Mouse (Mus musculus): ENCODE measurements around the gene Nudt22. TPM values are rescaled to one million over a fixed set of nuclear protein-coding genes. Genes with fewer than 3 reads are reported as not detected.

The Nudt22 gene
- polyA plus RNA-seq, 1 experiment from 2014 or later = 19.6 TPM

DNA sequence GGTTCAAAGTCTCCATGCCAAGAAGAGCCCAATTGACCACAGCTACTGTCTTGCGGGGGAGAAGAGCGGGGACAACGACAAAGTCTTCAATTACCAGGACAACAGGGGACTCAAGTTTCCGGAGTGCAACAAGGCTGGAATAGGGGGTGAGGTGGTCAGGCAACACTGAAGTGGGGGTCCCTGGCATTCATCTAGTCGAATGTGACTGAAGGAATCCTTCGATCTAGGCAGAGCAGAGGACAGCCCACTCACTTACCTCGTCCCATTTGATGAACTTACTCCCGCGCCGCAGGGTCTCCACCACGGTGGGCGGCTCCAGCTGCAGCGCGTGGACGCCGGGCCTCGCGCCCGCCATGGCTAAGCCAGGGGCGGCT lies 26.6 kb downstream of the Nudt22 start:
- H3K4me1 ChIP-seq (ENCODE audit: control insufficient read depth, insufficient read depth, low read length) = peaks cover 19% of the 10 kb centered on the region

DNA sequence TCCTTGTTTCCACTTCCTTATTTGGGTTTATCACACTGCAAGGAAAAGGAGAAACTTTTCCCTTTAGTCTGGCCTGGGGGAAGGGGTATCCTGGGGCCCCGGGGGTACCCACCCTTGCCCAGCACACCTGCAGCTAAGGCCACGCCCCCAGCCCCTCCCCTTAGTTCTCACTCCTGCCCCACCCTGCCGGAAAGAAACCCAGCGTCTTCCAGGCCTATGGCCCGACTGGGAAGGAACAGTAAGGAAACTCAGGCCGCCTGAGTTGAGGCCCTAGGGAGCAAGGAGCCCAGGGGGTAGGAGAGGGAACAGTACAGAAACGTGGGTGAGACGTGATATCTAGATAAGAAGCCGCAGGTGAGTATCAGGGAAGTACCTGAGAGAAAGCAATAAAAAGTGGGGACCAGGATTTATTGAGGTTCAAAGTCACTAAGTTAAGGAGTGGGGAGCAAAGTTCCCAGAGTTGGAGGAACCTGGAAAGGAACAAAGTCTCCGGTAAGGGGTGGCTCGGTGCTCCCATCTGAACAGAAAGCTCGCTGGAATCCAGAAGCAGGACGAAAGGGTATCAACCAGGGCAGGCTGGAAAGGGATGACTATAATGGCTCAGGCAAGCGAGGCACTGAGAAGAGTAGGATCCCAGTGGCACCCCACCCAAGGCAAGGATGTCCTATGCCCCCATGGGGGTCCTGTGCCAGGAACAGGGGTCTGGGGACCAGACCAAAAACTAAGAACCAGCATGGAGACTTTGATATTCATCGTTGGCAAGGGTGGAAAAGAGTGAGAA lies 27.2 kb downstream of the Nudt22 start:
- peak overlapping the region; percentile 58; the same call in 1 of the 2 replicates for H3K9ac ChIP-seq (ENCODE audit: low read length)
- no peaks in the 10 kb centered on the region for H3K9me3 ChIP-seq (ENCODE audit: control insufficient read depth, low read length)
- ATAC-seq (ENCODE audit: insufficient read depth, low FRiP score, low TSS enrichment) (no peak), DNase-seq (ENCODE audit: low spot score) (no peak)
- H3K27me3 ChIP-seq (ENCODE audit: control insufficient read depth, insufficient read depth, low read length) = 0 out of 2 replicates have a peak, but pooled peaks cover 7% of the 10 kb centered on the region
- H3K4me2 ChIP-seq (ENCODE audit: low read depth) = peak overlapping the region; percentile 50
- H3K36me3 ChIP-seq (ENCODE audit: control insufficient read depth, insufficient read depth, low read length) = no peaks in the 10 kb centered on the region; the same call in 1 of the 2 replicates
- peaks cover 15% of the 10 kb centered on the region for H3K4me1 ChIP-seq (ENCODE audit: control insufficient read depth, insufficient read depth, low read length)
- 12% methylated on average over 15 of the region's 15 CpGs for WGBS
- no peak overlapping the region for H3K27ac ChIP-seq (ENCODE audit: low read depth, low read length)
- H3K4me3 ChIP-seq (ENCODE audit: low read depth, low read length) = peak overlapping the region; percentile 45

More for the DNA sequence above, 26.6 kb downstream of the Nudt22 start:
- no peaks in the 10 kb centered on the region; the same call in 1 of the 2 replicates for H3K36me3 ChIP-seq (ENCODE audit: control insufficient read depth, insufficient read depth, low read length)
- H3K27ac ChIP-seq (ENCODE audit: low read depth, low read length) = no peak overlapping the region
- peak overlapping the region; percentile 50 for H3K4me2 ChIP-seq (ENCODE audit: low read depth)
- H3K27me3 ChIP-seq (ENCODE audit: control insufficient read depth, insufficient read depth, low read length) = 0 out of 2 replicates have a peak, but pooled peaks cover 7% of the 10 kb centered on the region
- H3K4me3 ChIP-seq (ENCODE audit: low read depth, low read length) = peak overlapping the region; percentile 45
- H3K9me3 ChIP-seq (ENCODE audit: control insufficient read depth, low read length) = no peaks in the 10 kb centered on the region
- ATAC-seq (ENCODE audit: insufficient read depth, low FRiP score, low TSS enrichment) (no peak), DNase-seq (ENCODE audit: low spot score) (no peak)
- 2% methylated on average over 19 of the region's 20 CpGs for WGBS
- peak overlapping the region; percentile 58 for H3K9ac ChIP-seq (ENCODE audit: low read length)

DNA sequence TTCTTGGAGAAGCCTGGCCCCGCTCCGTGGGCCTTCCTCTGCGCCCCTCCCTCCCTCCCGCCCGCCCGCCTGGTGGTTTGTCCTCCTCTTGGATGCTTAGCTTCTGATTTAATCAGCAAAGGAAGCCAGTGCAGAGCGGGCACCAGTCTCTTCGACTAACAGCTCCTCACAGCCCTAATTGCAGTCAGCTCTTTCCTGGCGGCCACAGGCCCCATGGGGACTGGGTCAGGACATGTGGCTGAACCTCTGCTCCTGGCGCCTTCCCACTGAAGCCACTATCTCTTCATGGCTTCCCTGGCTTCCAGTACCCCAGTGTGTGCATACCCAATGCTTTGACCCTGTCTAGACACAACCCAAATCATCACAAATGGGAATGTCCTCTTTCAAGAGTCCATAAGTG lies 39.5 kb downstream of the Nudt22 start:
- ATAC-seq (ENCODE audit: insufficient read depth, low FRiP score, low TSS enrichment) = no peak
- Histone ChIP-seq H3K4me1 (ENCODE audit: control insufficient read depth, insufficient read depth, low read length) (peaks cover 4% of the 10 kb centered on the region; the same call in 1 of the 2 replicates), H3K4me3 (ENCODE audit: low read depth, low read length) (no peak overlapping the region), H3K4me2 (ENCODE audit: low read depth) (no peak overlapping the region), H3K9me3 (ENCODE audit: control insufficient read depth, low read length) (no peaks in the 10 kb centered on the region), H3K9ac (ENCODE audit: low read length) (no peak overlapping the region), H3K27me3 (ENCODE audit: control insufficient read depth, insufficient read depth, low read length) (no peaks in the 10 kb centered on the region), H3K27ac (ENCODE audit: low read depth, low read length) (no peak overlapping the region), H3K36me3 (ENCODE audit: control insufficient read depth, insufficient read depth, low read length) (0 out of 2 replicates have a peak, but pooled peaks cover 3% of the 10 kb centered on the region)
- no peak for DNase-seq (ENCODE audit: low spot score)
- WGBS = 84% methylated on average over 10 of the region's 10 CpGs

DNA sequence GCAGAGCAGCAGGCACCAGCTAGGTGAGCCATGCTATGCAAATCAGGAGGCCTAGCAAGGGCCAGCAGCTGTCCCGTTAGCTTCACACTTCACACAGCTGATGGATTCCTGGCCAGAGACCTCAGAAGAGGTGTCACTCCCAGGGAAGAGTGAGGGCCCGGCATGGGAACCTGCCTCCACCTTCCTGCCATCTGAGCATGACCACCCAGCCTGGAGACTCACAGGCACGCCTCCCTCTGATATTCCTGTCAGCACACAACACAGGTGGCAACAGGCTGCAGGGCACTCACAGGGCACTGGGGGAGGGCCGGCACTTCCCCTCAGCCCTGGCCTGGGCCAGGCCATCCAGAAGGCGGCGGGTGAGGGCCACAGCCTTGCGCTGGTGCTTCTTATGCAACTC lies 40.5 kb downstream of the Nudt22 start:
- DNase-seq (ENCODE audit: low spot score) = no peak
- Histone ChIP-seq H3K4me1 (ENCODE audit: control insufficient read depth, insufficient read depth, low read length) (peaks cover 4% of the 10 kb centered on the region; the same call in 1 of the 2 replicates), H3K27ac (ENCODE audit: low read depth, low read length) (no peak overlapping the region), H3K4me2 (ENCODE audit: low read depth) (no peak overlapping the region), H3K9me3 (ENCODE audit: control insufficient read depth, low read length) (no peaks in the 10 kb centered on the region), H3K27me3 (ENCODE audit: control insufficient read depth, insufficient read depth, low read length) (no peaks in the 10 kb centered on the region), H3K4me3 (ENCODE audit: low read depth, low read length) (no peak overlapping the region), H3K36me3 (ENCODE audit: control insufficient read depth, insufficient read depth, low read length) (0 out of 2 replicates have a peak, but pooled peaks cover 3% of the 10 kb centered on the region), H3K9ac (ENCODE audit: low read length) (no peak overlapping the region)
- 87% methylated on average over 7 of the region's 7 CpGs for whole genome bisulfite sequencing
- no peak for ATAC-seq (ENCODE audit: insufficient read depth, low FRiP score, low TSS enrichment)

DNA sequence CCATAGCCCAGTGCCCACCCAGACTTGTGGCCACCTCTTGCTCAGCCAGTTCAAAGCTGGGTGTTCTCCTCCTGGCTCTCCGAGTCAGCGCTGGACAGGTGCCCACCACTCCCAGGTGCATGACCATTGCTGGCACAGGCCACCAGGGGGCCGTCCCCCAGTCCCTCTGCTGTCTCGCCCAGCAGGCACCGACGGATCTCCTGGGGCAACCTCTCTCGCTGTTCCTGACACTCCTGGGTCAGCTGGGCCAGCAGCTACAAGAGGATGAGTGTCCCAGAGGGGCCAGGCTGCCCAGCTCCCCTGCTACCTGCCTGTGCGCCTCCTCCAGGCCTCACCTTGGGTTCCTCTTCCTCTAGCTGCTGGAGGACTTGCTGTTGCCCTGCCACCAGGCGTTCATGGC lies 41.9 kb downstream of the Nudt22 start:
- Histone ChIP-seq H3K27me3 (ENCODE audit: control insufficient read depth, insufficient read depth, low read length) (no peaks in the 10 kb centered on the region), H3K9me3 (ENCODE audit: control insufficient read depth, low read length) (no peaks in the 10 kb centered on the region), H3K36me3 (ENCODE audit: control insufficient read depth, insufficient read depth, low read length) (0 out of 2 replicates have a peak, but pooled peaks cover 3% of the 10 kb centered on the region), H3K4me3 (ENCODE audit: low read depth, low read length) (no peak overlapping the region), H3K4me1 (ENCODE audit: control insufficient read depth, insufficient read depth, low read length) (peaks cover 10% of the 10 kb centered on the region), H3K27ac (ENCODE audit: low read depth, low read length) (no peak overlapping the region), H3K4me2 (ENCODE audit: low read depth) (no peak overlapping the region), H3K9ac (ENCODE audit: low read length) (no peak overlapping the region)
- 60% methylated on average over 9 of the region's 9 CpGs for WGBS
- ATAC-seq (ENCODE audit: insufficient read depth, low FRiP score, low TSS enrichment) = no peak
- no peak for DNase-seq (ENCODE audit: low spot score)

DNA sequence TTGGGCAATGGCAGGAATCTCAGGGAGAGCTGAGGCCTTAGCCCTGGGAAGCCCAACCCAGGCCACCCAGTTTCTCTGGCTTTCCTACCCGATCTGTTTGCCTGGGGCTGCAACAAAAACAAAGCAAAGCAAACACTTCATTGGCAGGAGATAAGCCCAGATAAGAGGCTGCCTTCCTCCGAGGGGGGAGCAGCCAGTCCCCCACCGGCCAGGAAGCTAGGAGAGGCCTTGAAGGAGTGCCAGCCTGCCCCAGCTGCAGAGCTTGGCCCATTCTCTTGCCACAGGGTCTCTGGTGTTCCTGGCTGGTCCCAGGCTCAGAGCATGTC lies 43.2 kb downstream of the Nudt22 start:
- Histone ChIP-seq H3K27ac (ENCODE audit: low read depth, low read length) (no peak overlapping the region), H3K9me3 (ENCODE audit: control insufficient read depth, low read length) (no peaks in the 10 kb centered on the region), H3K27me3 (ENCODE audit: control insufficient read depth, insufficient read depth, low read length) (no peaks in the 10 kb centered on the region), H3K4me3 (ENCODE audit: low read depth, low read length) (peak overlapping the region; percentile 63), H3K9ac (ENCODE audit: low read length) (peak overlapping the region; percentile 86), H3K4me1 (ENCODE audit: control insufficient read depth, insufficient read depth, low read length) (peaks cover 10% of the 10 kb centered on the region), H3K4me2 (ENCODE audit: low read depth) (peak overlapping the region; percentile 81), H3K36me3 (ENCODE audit: control insufficient read depth, insufficient read depth, low read length) (no peaks in the 10 kb centered on the region)
- ATAC-seq (ENCODE audit: insufficient read depth, low FRiP score, low TSS enrichment) = no peak
- no peak for DNase-seq (ENCODE audit: low spot score)
- WGBS = 34% methylated on average over 3 of the region's 3 CpGs

DNA sequence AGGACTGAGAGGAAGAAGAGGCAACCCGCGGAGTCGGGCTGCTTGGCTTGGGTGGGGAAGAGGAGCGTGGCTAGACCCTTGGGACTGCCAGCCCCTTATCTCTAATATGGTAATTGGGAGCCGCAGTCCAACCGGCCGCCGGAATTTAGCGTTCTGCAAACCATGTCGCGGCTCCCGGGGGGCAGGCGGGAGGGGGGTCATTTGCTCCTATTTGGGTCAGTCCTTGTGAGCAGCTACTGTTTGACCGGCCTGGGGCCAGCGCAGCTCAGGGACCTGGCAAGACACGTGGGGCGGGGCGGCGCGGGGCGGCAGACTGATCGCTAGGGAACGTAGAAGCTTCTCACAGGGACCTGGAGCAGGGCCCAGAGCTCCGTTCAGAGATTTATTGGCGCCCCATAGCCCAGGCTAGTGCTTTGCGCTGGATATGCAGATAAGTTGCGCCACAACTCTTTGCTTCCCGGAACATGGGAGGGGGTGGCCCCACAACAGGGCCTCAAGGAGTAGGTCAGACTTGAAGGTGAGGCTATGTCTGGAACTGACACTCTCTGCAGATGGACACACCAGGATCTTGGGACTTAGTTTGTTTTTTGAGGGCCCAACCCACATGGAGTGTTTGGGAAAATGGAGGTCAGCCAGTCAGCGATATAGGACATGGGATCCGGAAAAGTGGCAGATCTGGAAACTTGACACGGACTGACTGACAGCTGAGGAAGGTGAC lies 43.8 kb downstream of the Nudt22 start:
- 4% methylated on average over 31 of the region's 31 CpGs for WGBS
- Histone ChIP-seq H3K9me3 (ENCODE audit: control insufficient read depth, low read length) (no peaks in the 10 kb centered on the region), H3K27ac (ENCODE audit: low read depth, low read length) (peak overlapping the region; percentile 97), H3K4me2 (ENCODE audit: low read depth) (peak overlapping the region; percentile 81), H3K36me3 (ENCODE audit: control insufficient read depth, insufficient read depth, low read length) (no peaks in the 10 kb centered on the region), H3K4me1 (ENCODE audit: control insufficient read depth, insufficient read depth, low read length) (peaks cover 10% of the 10 kb centered on the region), H3K9ac (ENCODE audit: low read length) (peak overlapping the region; percentile 86), H3K4me3 (ENCODE audit: low read depth, low read length) (peak overlapping the region; percentile 63), H3K27me3 (ENCODE audit: control insufficient read depth, insufficient read depth, low read length) (no peaks in the 10 kb centered on the region)
- peak; percentile 56 for DNase-seq (ENCODE audit: low spot score)
- peak; percentile 43 for ATAC-seq (ENCODE audit: insufficient read depth, low FRiP score, low TSS enrichment)

DNA sequence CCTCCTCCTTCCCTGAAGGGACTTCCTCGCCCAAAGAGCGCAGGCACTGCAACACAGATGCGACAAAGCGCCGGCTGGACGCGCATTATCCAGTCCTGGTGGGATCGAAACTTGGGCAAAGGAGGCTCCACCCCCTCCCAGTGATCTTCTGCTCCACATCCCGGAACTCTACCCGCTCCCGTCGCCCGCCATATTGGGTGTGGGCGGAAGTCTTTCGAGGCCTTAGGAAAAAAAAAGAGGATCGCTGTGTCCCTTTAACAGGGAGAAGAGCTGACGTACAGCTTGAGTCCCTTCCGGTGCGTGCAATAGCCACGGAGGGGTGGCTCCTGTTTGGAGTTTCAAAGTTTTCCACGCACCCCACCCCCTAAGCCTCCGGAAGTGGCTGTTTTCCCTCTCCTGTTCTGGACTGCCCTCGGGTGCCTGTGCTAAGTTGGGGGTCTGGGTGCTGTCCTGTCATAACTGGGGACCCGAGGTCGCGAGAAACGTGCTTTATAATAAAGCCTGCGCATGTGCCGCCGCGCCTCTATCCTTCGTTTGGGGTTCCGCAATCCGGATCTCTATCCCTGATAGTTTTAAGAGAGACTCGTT lies 44.4 kb downstream of the Nudt22 start:
- Histone ChIP-seq H3K9ac (ENCODE audit: low read length) (peak overlapping the region; percentile 86), H3K4me2 (ENCODE audit: low read depth) (peak overlapping the region; percentile 81), H3K36me3 (ENCODE audit: control insufficient read depth, insufficient read depth, low read length) (no peaks in the 10 kb centered on the region), H3K27me3 (ENCODE audit: control insufficient read depth, insufficient read depth, low read length) (no peaks in the 10 kb centered on the region), H3K27ac (ENCODE audit: low read depth, low read length) (peak overlapping the region; percentile 97), H3K9me3 (ENCODE audit: control insufficient read depth, low read length) (no peaks in the 10 kb centered on the region), H3K4me1 (ENCODE audit: control insufficient read depth, insufficient read depth, low read length) (peaks cover 10% of the 10 kb centered on the region), H3K4me3 (ENCODE audit: low read depth, low read length) (peak overlapping the region; percentile 63)
- peak; percentile 94 for DNase-seq (ENCODE audit: low spot score)
- under 1% methylated on average over 35 of the region's 35 CpGs for WGBS
- peak; percentile 74 for ATAC-seq (ENCODE audit: insufficient read depth, low FRiP score, low TSS enrichment)
